Mouse (Mus musculus) left cerebral cortex, adult 9 months (tissue): ENCODE measurements around the gene Slc31a2.

Experiments
- DNase-seq, 2 experiments: peaks; one replicate each; pipeline ENCODE4 v3.0.0; 2022; ENCODE audit warnings: low spot score in 2 of 2

The Slc31a2 gene

DNA sequence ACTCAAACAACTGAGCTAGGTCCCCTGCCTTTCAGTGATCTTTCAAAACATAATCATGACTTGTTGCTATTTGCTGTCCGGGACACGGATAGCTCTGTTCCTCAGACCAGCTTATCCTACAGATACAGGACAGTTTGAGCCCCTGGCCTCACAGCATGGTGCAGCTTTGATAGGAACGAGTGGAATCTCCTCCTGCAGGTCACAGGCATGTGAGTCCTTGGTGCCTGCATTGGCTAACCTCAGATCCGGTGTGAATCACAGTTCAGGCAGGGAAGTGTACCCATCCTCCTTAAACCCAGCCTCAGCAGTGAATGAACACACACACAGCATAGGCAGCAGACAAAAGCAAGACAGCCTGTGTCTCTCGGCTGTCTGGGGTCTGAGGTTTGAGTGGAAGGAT, 19.0 kb downstream of the Slc31a2 start:
- DNase-seq = no peak

DNA sequence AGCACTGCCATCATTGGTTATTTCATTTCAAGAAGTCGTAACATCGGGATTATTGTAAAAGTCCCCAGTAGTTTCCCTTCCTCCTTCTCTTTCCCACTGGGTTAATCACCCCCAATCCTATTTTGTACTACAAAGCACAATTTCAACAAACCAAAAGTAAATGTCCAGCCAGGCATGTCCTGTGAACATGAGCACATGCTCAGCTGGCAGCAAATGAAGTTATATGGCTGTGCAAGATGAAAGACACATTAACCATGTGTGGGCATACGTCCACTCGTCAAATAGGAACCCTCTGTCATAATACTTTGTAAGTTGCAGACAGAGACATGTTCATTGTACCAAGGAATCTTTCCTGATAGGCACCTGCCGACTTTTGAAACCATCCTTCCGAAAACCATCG, 20.6 kb downstream of the Slc31a2 start:
- no peak for DNase-seq

DNA sequence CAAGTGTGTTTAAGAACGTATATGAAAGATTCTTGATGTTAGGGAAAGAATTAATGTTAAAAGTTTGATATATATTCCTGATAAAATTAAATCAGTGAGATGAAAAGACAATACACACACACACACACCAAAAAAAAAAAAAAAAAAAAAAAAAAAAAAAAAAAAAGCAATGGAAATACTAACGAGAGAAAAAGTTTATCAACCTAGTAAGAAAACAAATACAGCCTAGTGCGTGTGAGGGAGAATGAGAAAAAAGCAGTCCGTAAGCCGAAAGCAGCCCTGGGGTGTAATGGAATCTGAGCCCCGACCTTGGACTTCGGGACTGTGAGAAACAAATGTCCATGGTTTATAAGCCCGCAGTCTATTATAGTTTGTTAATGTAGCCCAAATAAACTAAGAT, 23.2 kb downstream of the Slc31a2 start:
- no peak for DNase-seq

DNA sequence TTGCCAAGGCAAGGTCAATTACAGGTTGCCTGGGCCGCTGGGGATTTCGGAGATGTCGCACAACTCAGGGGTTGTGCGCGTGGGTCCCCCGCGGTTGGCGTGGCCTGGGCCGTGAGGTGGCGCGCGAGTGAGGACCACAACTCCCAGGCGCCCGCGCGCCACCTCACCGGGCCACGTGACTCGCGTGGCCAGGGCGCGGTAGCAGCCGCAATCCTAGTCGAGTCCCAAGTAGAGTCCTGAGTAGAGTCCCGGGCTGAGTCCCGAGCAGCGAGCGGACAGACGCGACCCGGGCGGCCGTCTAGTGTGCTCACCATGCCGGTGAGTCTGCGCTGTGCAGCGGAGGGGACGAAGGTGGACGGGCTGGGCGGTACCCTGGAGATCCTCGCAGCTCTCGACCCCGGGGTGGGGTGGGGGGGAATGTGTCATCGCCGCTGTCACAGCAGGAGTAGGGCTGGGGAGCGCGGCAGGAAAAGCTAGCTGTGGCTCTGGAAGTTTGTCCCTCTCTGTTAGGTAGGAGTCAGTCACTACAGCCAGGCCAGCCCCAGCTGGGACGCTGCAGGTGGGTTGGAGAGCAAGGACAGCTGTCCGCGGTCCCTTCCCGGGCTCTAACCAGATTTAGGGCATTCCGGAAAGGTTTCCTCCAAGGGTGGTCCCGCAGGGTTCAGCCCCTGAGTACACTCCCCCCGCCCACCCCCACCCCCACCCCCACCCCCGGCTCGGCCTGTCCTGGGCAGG, 24.1 kb downstream of the Slc31a2 start:
- peak; percentile 49 to 81 for DNase-seq

DNA sequence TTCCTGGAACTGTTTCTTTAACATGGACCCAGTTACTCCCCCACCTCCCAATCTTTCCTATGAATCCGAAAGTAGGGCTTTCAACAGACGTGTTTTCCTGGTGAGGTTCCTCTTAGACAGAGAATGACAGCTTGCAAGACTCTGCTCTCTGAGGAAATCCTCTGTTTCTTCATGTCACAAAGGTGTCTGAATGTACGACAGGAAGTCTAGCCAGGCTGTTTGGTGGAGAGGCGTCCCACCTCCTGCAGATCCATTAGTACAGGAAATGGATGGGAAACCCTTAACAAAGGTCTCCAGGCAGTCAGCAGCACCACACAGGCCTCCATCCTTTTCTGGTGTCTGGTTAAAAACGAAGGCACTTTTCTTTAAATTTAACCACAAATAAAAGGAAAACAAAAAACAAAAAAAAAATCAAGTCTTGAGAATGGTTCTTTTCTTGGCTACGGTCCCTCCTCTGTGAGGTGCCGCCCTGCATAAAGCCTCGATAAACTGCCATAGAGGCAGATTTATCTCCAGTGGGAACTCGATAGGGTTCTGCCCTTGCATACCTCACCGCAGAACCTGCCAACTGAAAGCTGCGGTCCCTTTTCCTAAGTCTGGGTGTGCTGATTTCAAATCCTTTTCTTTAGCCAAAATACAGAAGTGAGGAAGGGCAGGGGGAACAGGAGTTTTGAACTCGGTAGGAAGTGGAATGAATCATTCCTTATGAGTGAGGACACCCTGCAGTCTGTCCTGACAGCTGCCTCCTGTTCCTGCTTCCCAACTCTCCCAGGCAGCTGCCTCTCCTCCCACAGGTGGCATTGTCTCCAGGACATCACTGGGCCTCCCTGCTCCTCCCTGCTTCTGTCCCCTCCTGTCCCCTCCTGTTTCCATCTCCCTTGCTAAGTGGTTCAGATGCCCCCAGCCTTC, 24.9 kb downstream of the Slc31a2 start:
- no peak for DNase-seq

DNA sequence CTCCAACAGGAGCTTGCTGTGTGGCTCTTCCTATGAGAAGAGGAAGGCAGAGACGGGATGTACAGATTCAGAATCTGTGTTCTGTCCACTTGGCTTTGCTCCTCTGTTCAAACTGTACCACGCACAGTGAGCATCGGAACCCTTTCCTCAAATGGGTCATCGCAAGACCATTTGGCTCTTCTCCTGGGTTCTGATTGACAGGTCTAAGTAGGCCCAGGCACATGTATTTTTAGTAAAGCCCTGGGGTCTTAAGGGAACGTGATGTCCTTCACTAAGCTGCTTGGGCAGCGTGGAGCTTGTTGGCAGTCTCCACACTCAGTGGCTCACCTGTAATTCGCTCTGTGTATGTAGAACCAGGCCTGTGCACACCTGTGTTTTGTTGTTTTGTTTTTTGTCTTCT, 26.9 kb downstream of the Slc31a2 start:
- DNase-seq = no peak

DNA sequence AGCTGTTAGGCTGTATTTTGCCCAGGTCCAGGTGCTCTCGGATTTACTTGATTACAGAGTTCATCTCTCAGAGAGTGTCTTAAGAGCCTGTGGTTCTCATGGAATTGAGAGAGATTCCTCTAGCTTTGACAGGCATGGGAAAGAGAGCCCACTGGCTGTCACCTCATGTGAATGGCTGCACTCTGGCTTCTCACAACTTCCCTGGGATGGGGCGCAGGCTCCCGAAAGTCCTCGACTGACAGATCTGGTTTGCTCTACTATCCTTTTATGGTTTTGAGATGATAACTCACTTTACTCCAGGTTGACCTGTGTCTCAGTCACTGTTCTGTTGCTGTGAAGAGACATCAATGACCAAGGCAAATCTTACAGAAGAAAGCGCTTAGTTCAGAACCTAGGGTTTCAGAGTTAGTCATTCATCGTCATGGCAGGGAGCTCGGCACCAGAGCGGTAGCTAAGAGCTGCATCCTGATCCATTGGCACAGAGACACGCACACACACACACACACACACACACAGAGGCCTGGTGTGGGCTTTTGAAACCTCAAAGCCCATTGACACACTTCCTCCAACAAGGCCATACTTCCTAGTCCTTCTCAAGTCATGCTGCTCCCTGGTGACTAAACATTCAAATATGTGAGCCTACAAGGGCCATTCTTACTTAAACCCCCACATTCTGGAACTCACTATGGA, 28.6 kb downstream of the Slc31a2 start:
- DNase-seq = no peak

DNA sequence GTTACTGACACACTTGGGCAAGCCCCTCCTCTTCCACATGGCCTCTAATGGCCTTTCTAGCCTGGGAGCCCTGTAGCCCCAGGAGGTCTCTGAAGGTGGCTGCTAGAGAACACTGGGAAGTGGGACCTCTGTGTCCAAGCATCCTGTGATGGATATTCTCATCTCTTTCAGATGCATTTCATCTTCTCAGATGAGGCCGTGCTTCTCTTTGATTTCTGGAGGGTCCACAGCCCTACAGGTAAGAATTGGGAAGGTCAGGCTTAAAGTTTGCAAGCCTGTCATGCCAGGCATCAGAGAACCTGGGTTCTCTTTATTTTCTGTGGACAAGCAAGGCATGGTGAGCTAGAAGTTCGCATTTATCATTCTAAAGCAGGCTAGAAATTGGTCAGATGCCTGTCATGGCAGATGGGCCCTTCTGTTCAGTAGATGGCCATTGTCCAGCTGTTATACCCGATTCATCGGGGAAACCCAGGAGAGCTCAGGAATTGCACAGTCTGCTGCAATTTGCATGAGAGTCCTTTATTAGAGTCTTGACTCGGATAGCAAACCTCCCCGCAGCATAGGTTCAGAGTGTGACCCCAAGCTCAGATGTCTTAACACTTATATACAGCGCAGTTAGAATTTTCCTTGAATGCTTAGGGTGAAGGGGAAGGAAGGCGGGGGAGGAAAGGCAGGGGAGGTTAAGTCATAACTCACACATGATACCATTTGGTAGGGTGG, 30.3 kb downstream of the Slc31a2 start:
- DNase-seq = no peak

DNA sequence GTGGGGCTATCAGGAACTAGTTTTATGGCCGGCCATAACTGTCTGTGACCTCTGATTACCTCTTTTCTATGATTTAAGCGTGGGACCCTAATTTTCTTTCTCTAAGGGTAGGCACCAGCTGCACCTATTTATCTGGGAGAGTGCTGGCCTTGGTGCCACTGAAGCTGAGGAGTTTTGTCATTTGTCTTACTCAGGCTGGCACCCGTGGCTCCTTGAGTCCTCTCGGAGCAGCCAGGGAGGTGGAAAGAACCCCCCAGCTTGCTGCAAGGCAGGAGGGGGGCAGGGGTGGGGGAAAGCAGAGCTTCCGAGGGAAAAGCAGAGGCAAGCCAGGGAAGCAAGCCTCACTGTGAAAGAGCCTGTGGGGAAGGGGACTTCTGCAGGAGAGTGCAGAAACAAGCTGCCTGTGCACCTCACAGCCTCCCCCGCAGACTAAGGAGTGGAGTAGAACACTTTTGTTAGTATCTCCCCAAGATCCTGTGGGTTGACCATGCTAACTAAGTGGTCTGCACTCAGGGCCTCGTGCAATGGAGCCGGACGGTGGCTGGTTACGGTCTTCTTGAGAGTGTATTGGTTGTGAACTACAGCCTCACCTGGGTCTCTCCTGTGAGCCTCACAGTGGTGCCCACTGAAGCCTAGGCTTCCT, 31.0 kb downstream of the Slc31a2 start:
- peak in 1 of 2 experiments; percentile 52 for DNase-seq

DNA sequence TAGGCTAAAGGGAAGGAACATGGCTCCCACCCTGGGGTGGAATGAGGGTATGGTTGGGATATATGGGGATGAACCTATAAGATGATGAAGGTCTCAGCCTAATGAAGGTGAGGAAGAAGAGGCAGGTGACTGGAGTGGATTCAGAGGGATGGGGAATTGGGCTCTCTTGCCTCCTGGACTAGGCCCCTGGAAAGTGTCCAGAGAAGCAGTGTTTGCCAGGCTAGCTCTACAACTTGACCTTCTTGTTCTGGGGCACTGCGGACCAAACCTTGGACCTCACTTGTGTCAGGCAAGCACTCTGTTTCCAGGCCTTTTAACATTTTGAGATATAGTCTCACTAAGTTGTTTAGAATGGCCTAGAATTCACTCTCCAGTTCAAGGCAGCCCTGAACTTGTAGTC, 32.4 kb downstream of the Slc31a2 start:
- DNase-seq = no peak

DNA sequence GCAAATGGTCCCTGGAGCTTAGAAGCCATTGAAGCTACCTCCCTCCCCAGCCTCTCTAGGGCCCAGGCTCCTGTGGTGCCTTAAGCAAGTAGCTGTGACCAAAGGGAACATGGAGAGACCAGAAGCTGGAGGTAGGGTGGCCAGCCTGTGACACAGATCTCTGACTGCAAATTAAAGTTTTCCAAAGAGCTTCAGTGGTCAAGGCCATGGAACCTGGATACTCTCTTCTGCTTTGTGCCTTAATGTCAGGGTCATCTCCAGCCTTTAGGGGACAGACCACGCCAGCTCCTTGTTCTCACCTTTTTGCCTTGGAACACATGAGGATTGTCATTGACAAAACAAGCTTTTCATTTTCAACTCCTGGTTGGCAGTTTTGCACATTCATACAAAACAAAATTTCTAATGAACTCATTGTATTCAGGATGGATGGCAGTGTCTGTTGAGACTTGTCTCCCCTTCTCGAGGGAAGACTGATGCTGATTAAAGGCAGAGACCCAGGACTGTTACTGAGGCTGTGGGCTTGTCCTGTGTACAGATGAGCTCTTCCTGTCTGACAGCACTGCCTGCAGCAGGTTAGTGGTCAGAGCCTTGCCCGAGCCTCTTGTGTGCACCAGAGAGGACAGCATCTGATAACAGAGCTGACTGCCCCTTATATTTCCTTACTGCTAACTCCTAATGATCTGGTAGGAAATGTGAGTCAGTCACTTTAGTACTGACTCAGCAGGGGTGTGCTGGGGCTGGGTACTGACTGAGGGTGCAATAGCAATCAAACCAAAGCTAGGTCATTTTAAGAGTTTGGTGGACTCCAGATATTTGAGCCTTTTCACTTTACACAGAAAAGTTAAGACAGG, 35.1 kb downstream of the Slc31a2 start:
- DNase-seq = no peak

DNA sequence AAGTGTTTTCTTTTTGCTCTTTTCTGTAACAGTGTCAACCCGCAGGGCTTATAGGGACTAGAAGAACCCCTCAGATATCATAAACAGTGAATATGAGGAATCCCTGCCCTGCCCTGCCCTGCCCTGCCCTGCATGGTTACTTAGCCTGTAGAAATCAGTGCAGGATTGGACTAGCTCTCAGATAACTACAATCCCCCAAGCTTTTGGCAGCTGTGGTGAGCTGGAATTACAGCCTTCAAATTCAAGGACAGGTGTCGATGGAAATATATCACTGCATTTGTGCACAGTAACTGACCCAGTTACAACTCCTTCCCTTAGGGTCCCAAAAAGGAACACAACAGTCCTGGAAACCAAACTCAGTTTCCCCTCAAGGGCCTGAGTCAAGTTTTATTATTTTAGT, 37.6 kb downstream of the Slc31a2 start:
- DNase-seq = no peak

DNA sequence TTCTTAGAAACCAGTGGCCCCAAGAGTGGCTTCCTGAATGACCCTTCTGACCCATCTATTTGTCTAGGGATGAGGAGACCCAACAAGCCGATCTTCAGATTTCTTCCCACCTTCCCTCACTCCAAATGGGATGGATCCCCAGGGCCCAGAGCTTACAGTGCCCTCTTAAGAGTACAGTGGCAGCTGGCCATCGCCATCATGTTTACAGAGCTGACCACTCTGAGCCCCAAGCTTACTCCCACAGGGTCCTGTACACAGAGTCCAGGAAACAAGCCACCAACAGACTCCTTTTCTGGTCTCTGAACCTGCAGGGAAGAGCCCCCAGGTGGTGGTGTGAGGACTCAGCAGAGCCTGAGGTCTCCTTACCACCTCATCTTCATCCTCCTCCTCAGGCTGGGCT, 40.4 kb downstream of the Slc31a2 start:
- no peak for DNase-seq

DNA sequence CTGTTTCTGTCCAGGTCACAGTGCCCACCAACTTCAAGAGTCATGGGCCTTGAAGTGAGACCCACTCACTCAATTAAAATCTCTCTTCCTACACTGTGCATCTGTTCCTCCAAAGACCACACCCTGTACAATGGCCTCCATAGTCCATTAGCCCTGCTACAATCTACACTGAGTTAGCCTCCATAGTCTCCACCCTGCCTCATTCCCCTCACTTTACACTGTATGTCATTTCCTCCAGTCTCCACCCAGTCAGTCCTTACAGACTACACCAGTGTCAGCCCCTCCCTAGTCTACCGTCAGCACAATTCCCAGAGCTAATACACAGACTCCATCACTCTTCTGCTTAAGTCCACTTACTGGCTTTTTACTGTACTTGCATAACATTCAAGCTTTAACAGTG, 40.9 kb downstream of the Slc31a2 start:
- DNase-seq = no peak

DNA sequence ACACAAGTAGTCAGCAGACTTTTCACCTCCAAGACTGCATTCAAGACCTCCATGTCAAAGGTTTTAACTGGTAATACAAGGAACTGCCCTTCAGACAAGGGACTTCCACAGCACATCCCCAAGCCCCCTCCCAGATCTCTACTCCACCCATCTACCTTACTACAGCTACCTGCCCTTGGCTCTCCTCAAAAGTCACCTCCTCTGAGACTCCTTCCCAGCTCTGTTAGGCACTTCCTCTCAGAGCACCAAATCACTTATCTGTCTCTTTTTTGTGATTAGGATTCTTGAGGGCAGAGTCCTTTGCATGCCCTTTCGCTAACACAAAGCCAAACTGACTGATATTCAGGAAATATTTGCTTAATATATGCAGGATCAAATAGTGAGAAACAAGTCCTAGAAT, 43.9 kb downstream of the Slc31a2 start:
- no peak for DNase-seq

DNA sequence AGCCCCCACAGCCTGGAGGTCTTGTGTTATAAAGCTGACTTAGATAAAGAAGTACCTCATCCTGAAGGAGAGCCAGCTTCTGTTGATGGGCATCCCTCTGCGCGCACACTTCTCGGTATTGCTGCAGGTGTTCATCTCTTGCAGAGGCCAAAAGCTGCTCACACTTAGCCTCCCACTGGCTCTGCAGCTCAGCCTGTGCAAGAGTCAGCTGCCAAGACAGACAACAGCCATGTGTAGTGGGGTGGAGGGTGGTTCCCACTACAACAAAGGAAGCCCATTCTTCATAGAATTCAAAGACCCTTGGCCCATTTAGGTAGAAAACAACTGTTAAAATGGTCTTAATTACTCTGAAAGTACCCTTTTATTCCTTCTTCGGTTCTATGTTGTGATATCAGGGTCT, 44.5 kb downstream of the Slc31a2 start:
- no peak for DNase-seq

DNA sequence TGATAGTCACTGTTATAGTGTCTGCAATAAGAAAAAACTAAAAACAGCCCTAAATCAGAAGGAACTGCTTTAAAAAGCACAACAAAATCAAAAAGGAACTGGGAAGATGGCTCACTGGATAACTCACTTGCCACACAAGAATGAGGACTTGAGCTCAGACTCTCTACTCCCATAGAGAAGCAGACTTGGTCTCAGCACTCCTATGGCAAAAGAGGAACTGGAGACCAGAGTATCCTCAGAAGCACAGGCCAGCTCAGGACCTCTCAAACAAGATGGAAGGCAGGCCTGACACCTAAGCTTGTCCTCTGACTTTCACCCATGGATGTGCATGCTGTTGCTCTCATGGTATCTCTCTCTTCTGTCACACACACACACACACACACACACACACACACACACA, 46.0 kb downstream of the Slc31a2 start:
- no peak for DNase-seq

DNA sequence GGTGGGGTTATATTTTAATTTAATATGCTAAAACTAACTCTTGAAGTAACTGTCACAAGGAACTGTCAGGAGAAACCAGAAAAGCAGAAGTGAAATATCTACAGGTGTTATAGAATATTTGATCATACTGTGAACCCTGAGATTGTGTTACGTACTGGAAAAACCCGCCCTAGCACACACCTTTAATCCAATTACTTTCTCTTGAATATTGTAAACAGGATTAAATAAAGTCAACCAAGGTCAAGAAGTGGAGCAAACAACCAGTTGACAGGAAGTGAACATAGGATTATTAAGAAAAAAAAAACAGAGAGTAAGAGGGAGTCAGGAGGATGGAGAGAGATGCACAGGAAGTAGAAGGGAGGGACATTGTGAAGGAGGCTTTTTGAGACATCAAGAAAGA, 50.5 kb downstream of the Slc31a2 start:
- no peak for DNase-seq

DNA sequence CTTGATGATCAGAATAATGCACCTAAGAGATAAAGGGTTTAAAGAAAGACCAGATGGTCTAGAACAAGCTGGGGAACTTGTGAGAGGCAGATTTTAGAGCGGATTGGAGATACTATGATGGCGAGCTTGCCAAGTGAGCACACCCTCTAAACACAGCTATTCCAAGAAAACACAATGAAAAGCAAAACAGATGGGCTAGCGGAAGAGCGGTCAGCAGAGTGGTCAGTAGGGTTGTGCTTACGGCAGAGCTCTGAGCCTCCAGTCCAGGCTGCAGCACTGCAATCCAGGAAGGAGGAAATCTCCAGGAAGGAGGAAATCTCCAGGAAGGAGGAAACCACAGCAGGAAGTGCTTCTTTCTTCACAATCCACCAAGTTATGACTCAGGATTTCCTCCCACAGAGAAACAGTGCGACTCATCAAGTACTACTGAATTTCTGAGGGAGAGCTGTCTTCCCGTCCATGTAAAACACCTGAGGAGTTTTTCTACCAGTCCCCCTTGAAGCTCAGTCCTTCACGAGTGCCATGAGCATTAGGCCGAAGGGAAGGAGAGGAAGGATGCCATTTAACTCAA, 51.4 kb downstream of the Slc31a2 start:
- DNase-seq = no peak

DNA sequence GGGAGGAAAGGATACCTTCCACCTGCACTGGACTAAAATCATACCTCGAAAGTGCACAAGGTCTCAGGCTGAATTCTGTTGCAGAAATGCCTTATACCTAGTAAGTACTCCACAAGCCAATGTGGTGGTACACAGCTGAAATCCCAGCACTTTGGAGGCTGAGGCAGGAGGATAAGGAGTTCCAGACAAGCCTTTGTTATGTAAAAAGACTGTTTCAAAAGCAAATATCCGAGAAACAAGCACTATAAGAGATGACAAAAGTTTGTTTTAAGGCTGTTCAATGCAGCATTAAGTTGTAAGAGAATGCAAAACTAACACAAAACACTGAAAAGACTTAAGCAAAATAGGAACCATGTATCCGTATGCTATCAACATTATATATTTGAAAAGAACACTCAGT, 52.2 kb downstream of the Slc31a2 start:
- DNase-seq = no peak
